Mouse (Mus musculus) gastrocnemius, adult 8-10 months (tissue): ENCODE data around the gene Ensa. TPM values are rescaled to one million over a fixed set of nuclear protein-coding genes. Genes with fewer than 3 reads are reported as not detected.
"Not testable (repeated sequence)": the region's sequence is repeated elsewhere in the genome, so short reads cannot be mapped to it uniquely, and the experiment has no call there.

Source experiments
- DNase-seq, 2 experiments: peaks; one replicate each; pipeline ENCODE4 v3.0.0; 2022; ENCODE audit warnings: low spot score in 2 of 2
- total RNA-seq, 4 experiments: library from RNA; stranded (reverse); gene quantifications; 2 replicates each; pipeline ENCODE4 v1.2.4; 2022

Ensa gene
- 100 to 1,000 TPM; 104 to 118 (median 108) TPM for total RNA-seq

- peak; percentile 98 to 99 for DNase-seq
These were observed at the start of gene Ensa for GRCm38 (mm10) chr3:95624628-95625503. Gene Ensa, plus strand, starts transcription at chr3:95624993.

GRCm38 (mm10) chr3:95587754-95588603 is 36.8 kb upstream of the Ensa start:
- DNase-seq: no peak

DNA sequence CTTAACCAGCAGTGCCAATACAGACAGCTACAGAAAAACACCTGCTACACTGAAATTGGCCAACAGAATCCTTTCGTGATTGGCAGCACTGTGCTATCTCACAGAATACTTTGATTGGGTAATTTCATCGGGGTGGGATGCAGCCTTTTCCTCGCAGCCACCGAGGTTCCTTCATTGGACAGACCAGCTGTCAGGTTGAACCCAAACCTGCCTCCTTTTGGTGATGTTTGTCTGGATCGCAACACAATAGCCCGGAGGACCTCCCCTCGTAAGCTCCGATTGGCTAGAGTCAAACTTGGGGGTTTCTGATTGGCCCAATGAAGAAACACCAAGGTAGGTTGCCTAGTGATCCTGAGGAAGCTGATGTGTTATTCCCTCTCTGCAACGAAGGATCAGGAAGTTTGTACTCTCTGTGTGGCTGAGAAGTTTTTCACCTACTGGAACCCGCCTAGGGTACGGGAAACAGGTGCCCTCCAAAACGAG is 36.1 kb upstream of the Ensa start, which contains the start of gene Golph3l:
TSS of gene Golph3l (plus strand) at position 331 of the 483 bp plus-strand sequence.
- DNase-seq: peak; percentile 90 to 92

- no peak for DNase-seq
These were observed 26.1 kb upstream of the Ensa start for GRCm38 (mm10) chr3:95598734-95599133.

- DNase-seq: no peak
These were observed 23.5 kb upstream of the Ensa start for GRCm38 (mm10) chr3:95601287-95601686.

DNA sequence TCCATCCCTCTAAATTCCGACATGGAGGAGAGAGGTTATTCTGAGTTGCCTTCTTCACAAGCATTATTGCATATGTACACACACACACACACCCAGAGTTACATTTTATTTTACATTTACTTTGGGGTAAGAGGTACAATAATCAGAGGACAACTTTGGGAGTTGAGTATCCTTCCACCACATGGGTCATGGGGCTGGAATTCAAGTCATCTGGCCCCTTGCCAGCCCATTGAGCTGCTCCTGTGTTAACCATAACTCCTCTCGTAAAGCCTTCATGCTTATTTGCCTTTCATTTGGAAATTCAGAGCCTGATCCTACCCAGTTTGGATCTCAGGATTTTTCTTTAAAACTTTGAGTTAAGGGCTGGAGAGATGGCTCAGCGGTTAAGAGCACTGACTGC is 18.7 kb upstream of the Ensa start:
- DNase-seq: no peak

DNA sequence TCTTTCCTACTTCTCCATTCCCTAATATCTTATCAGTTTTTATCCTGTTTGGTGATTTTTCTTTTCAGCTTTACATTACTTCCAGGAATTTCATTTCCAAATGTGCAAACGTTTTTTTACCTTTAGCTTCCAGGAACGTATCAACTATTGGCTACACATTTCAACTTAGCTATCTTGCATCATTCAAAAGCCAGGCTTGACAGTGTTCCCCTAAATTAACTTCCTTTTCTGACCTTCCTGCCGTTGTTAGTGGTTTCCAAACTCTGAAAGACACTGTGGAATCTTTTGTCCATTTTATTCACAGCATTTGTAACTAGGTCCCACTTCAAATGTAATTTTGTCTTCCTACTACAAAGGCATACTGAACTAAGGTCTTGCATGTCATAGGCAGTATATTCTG is 15.6 kb upstream of the Ensa start:
- DNase-seq: no peak

- DNase-seq: no peak
These were observed 10.8 kb upstream of the Ensa start for GRCm38 (mm10) chr3:95613996-95614395.

DNA sequence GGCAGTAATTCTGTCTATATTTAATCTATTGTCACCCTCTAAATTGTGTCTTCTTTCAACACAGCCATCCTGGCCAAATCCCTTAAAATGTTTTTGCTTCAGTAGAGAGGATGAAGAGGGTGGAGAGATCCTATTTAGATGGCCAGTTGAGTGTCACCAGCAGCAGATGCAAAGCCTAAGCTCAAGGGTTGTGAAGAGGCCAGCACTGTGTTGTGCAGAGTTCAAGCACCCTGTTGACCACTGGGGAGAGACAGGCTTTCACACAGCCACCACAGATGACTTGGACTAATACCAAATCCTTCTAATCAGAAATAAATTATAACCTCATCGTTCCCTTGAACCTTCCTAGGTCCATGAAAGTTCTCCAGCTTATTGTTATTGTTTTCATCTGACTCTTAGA is 6.3 kb upstream of the Ensa start:
- no peak for DNase-seq

DNA sequence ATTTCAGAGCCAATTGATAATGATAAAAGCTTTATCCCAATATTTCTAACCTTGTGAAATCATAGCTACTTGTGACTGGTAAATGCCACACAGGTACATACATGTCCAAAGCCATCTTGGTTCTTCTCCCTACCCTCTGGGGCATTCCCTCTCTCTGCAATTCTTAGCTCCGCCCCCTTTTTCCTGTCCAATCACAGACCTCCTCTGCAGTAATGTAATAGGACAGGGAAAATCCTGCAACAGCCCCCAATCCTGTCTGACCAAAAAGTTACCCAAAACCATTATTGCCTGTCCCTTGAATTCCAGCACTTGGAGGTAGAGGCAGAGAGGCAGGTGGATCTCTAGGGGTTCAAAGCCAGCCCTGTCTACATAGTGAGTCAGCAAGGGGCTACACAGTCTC is 3.6 kb upstream of the Ensa start:
- no peak for DNase-seq

DNA sequence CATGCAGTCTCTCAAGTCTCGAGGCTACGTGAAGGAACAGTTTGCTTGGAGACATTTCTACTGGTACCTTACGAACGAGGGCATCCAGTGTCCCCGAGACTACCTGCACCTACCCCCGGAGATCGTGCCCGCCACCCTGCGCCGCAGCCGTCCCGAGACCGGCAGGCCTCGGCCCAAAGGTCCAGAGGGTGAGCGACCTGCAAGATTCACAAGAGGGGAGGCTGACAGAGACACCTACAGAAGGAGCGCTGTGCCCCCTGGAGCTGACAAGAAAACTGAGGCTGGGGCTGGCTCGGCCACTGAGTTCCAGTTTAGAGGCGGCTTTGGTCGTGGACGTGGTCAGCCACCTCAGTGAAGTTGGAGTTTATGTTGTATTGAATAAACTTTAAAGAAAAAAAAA is 2.4 kb upstream of the Ensa start:
- not testable (repeated sequence) for DNase-seq

DNA sequence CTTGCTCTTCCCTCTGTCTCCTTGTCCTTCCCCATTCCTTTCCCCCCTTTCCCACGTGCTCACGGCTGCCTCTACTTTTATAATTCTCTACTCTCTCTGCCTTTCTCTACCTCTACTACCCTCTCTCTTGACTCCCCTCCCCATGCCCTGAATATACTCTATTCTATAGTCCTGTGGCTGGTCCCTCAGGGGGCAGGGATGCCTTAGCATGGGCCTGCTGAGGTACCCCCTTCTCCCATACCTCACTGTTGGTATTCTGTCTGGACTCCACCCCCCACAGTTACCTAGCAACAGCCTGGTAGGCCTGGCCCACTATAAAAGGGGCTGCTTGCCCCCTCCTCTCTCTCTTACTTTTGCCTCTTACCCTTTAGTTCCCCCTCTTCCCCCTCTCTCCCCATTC is 1.2 kb upstream of the Ensa start:
- no peak for DNase-seq

DNA sequence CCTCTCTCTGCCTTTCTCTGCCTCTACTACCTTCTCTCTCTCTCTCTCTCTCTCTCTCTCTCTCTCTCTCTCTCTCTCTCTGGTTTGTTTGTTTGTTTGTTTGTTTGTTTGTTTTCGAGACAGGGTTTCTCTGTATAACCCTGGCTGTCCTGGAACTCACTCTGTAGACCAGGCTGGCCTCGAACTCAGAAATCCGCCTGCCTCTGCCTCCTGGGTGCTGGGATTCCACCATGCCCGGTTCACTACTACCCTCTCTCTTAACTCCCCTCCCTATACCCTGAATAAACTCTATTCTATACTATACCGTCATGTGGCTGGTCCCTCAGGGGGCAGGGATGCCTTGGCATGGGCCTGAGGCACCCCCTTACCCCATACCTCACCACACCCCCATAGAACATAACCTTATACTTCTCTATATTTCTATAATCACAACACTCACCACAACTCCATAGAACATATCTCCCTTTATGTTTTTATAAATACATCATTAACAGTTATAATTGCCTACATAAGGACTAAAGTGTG is 740 bp upstream of the Ensa start:
- not testable (repeated sequence) for DNase-seq

DNA sequence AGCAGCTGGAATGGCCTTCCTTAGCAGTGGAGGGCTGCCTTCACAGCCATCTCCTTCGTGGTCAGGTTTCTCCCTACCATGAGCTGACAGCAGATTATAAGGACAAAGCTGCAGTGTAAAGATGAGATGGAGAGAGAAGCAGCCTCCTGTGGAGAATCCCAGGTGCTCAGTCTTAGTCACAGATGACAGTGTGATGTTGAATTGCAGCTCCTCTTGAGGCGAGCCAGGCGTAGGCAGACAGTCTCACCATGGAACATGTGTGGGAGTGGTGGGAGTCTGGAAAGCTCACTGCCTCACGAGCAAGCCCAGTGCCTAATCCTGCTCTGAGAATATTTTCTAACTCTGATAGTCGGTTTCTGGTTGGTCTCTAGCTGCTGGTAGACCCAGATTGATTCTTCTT is 3.0 kb downstream of the Ensa start:
- no peak for DNase-seq

DNA sequence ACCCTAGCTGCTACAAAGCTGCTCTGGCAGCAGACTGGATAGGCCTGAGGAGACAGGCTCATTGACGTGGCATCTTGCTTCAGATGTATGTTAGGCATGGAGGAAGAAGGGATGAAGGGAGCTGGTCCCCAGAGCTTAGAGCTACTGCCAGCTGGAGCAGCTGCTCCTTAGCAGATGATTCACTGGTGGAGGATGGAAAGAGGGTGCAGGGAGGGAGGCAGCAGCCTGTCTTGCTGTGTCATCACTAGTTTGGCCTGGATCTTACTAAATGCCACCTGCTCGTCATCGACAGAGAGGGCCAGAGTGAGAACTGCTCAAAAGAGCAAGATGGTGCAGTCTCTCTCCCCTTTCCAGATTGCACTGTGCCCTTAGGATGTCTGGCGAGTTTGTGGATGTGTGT is 5.0 kb downstream of the Ensa start:
- no peak for DNase-seq

DNA sequence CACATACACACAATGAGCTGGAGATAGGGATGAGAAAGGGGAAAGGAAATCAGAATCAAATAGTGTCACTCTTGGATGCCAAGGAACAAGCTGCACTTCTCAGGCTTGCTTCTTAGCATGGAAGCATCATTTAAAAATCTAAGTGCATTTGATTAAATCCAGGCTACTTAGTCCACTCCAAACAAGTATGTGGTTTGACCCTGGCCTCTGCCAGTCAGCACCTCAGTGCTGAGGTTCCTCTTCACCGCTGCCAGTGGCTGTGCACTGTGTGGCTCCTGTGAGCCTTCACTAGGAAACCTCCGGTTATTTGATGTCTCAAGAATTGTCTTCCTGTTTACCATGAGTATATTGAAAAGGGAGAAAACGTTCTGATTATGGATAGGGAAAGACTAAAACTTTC is 6.1 kb downstream of the Ensa start:
- no peak for DNase-seq

DNA sequence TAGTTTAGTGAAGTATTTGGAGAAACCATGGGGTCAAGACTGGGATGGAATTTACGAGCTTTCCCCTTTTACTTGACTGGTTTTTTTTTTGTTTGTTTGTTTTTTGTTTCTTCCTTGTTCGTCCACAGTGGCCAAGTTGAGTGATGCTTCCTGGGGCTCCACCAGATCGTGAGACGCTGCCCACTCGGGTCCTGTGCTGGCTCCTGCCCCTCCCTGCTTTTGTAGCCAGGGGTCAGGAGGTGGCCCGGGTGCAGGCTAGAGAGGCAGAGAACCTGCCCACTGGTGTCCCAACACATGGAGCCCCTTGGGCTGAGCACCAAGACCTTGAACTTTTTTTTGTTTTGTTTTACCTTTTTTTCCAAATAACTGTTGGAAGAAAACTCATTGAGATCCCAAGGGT is 6.5 kb downstream of the Ensa start:
- DNase-seq: no peak

GRCm38 (mm10) chr3:95632648-95633588 is 8.1 kb downstream of the Ensa start:
- DNase-seq: no peak

- no peak for DNase-seq
These were observed 10.8 kb downstream of the Ensa start for GRCm38 (mm10) chr3:95635636-95636035.

DNA sequence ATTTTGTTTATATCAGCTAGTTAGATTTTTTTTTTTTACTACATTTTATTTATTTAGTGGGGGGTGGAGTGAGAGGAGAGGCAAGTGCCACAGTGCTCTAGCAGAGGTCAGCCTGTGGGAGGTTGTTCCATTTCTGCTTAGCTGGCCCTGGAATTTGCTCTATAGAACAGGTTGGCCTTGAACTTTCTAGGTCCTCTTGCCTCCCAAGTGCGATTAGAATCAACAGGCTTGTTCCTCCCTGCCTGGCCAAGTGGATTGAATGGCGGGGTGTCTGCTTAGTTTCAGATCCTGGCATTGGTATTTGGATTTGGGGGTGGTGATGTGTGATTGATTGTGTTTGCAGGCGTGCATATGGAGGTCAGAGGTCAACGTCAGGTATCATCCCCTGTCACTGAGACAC is 11.3 kb downstream of the Ensa start:
- DNase-seq: no peak

DNA sequence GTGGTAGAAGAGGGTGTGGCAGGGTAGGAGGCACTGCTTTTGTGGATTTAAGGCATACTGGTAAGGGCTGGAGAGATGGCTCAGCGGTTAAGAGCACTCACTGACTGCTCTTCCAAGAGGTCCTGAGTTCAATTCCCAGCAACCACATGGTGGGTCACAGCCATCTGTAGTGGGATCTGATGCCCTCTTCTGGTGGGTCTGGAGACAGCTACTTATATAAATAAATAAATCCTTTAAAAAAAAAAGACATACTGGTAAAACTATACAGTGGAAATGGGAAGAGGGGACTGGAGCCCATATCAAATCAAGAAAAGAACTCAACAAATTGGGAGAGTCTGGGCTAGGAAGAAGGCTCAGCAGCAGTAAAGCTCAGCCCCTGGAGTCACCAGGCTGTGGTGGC is 14.9 kb downstream of the Ensa start:
- DNase-seq: no peak
